Mouse (Mus musculus) right cerebral cortex, postnatal 36 days (tissue): ENCODE results near the gene Zfp978.
"Not testable (repeated sequence)": the region's sequence is repeated elsewhere in the genome, so short reads cannot be mapped to it uniquely, and the experiment has no call there.

ENCODE experiments used
- DNase-seq, 2 experiments: peaks; one replicate each; pipeline ENCODE4 v3.0.0; 2022; ENCODE audit warnings: low spot score in 2 of 2, mixed read lengths in 1 of 2

Gene Zfp978

GRCm38 (mm10) chr4:147361003-147361402 lies at the start of gene Zfp978:
Gene Zfp978, plus strand, starts transcription at chr4:147361303.
- DNase-seq = not testable (repeated sequence)

- DNase-seq = not testable (repeated sequence)
These were observed 25.9 kb upstream of the Zfp978 start for GRCm38 (mm10) chr4:147335036-147335690.

- not testable (repeated sequence) for DNase-seq
These were observed 25.3 kb upstream of the Zfp978 start for GRCm38 (mm10) chr4:147335691-147336367.

GRCm38 (mm10) chr4:147336368-147337195 lies 24.5 kb upstream of the Zfp978 start:
- DNase-seq = not testable (repeated sequence)

GRCm38 (mm10) chr4:147337520-147337919 lies 23.6 kb upstream of the Zfp978 start:
- not testable (repeated sequence) for DNase-seq

- no peak for DNase-seq
These were observed 23.0 kb upstream of the Zfp978 start for GRCm38 (mm10) chr4:147338032-147338610.

GRCm38 (mm10) chr4:147338706-147339105 lies 22.4 kb upstream of the Zfp978 start:
- DNase-seq = not testable (repeated sequence)

- not testable (repeated sequence) for DNase-seq
These were observed 21.4 kb upstream of the Zfp978 start for GRCm38 (mm10) chr4:147339601-147340219.

- DNase-seq = not testable (repeated sequence)
These were observed 20.9 kb upstream of the Zfp978 start for GRCm38 (mm10) chr4:147340236-147340635.

- DNase-seq = not testable (repeated sequence)
These were observed 20.2 kb upstream of the Zfp978 start for GRCm38 (mm10) chr4:147340876-147341275.

GRCm38 (mm10) chr4:147343042-147343908 lies 17.8 kb upstream of the Zfp978 start:
- not testable (repeated sequence) for DNase-seq

- DNase-seq = not testable (repeated sequence)
These were observed 16.0 kb upstream of the Zfp978 start for GRCm38 (mm10) chr4:147345061-147345554.

- not testable (repeated sequence) for DNase-seq
These were observed 14.6 kb upstream of the Zfp978 start for GRCm38 (mm10) chr4:147346361-147347035.

- not testable (repeated sequence) for DNase-seq
These were observed 13.8 kb upstream of the Zfp978 start for GRCm38 (mm10) chr4:147347300-147347699.

- not testable (repeated sequence) for DNase-seq
These were observed 13.2 kb upstream of the Zfp978 start for GRCm38 (mm10) chr4:147347880-147348279.

- DNase-seq = not testable (repeated sequence)
These were observed 12.7 kb upstream of the Zfp978 start for GRCm38 (mm10) chr4:147348401-147348800.

- not testable (repeated sequence) for DNase-seq
These were observed 12.0 kb upstream of the Zfp978 start for GRCm38 (mm10) chr4:147348906-147349686.

- DNase-seq = not testable (repeated sequence)
These were observed 11.3 kb upstream of the Zfp978 start for GRCm38 (mm10) chr4:147349687-147350415.
